Mouse (Mus musculus) neural tube, embryonic 14.5 days (tissue): ENCODE measurements around the gene Aldh1l2. TPM values are rescaled to one million over a fixed set of nuclear protein-coding genes. Genes with fewer than 3 reads are reported as not detected.

Experiments used
- ATAC-seq: fragments of 200-750 bp; cut with Nextera tagmentation; 2 replicates; pipeline ENCODE4 v1.8.0; 2017; ENCODE audit warnings: low read depth, mild to moderate bottlenecking, moderate TSS enrichment, moderate library complexity
- H3K27ac ChIP-seq: fragments of 300-500 bp; sonication (generic); 2 replicates; pipeline ENCODE4 v1.5.1; 2014; ENCODE audit warnings: low read depth, mild to moderate bottlenecking, control low read depth, low read length, moderate library complexity, mixed read lengths
- H3K27me3 ChIP-seq: fragments of 300-500 bp; sonication (generic); 2 replicates; pipeline ENCODE4 v1.6.1; 2014; ENCODE audit warnings: low read length; ENCODE audit not compliant: control insufficient read depth, insufficient read depth
- H3K36me3 ChIP-seq: fragments of 300-500 bp; sonication (generic); 2 replicates; pipeline ENCODE4 v1.6.1; 2014; ENCODE audit warnings: low read length, mixed read lengths; ENCODE audit not compliant: control insufficient read depth, insufficient read depth
- H3K4me1 ChIP-seq: fragments of 300-500 bp; sonication (generic); 2 replicates; pipeline ENCODE4 v1.6.1; 2014; ENCODE audit warnings: low read length; ENCODE audit not compliant: control insufficient read depth, insufficient read depth
- H3K4me2 ChIP-seq: fragments of 300-500 bp; sonication (generic); 2 replicates; pipeline ENCODE4 v1.6.1; 2014; ENCODE audit warnings: mild to moderate bottlenecking, low read depth, low read length, control low read depth
- H3K4me3 ChIP-seq: fragments of 300-500 bp; sonication (generic); 2 replicates; pipeline ENCODE4 v1.5.1; 2014; ENCODE audit warnings: low read depth, low read length, control low read depth, mixed read lengths
- H3K9ac ChIP-seq: fragments of 300-500 bp; sonication (generic); replicated peaks from 2 replicates; pipeline ENCODE4 v1.6.1; 2014; ENCODE audit warnings: low read depth, mild to moderate bottlenecking, control low read depth, low read length, mixed read lengths
- H3K9me3 ChIP-seq: fragments of 300-500 bp; sonication (generic); 2 replicates; pipeline ENCODE4 v1.6.1; 2016; ENCODE audit warnings: low read length; ENCODE audit not compliant: control insufficient read depth
- WGBS: fragments of 180-500 bp; shearing (Covaris S2); extraction: QIAGEN DNeasy Blood & Tissue Kit; methylation state at CpG from one replicate; pipeline ENCODE4 v1.1.7; 2014; 5-methylcytosine and 5-hydroxymethylcytosine counted together
- polyA plus RNA-seq: library from polyadenylated mRNA; unstranded; fragments of >200 nt; fragmentation: Nextera tagmentation; extraction: Ambion mirVana; gene quantifications from 2 replicates; pipeline ENCODE4 v1.2.1, GENCODE M21; 2014

Aldh1l2 gene
- polyA plus RNA-seq, 1 experiment from 2014 or later: 21.0 TPM

DNA sequence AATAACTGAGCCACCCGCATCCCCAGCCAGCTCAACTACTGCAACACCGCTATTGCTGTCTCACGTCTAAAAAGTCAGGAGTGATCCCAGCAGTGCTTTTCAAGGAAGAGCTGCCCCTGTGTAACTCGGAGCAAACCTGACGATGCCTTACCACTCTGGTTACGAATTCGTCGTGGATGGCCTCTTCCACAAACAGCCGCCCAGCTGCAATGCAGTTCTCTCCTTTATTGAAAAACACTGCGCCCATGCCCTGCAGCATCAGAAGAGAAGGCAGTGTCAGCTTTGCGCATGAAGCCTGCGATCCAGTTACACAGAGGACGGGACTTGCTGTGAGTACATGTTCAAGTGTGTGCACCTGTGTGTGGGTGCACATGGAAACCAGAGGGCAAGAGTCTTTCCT, 36.6 kb downstream of the Aldh1l2 start:
- no peak overlapping the region for H3K4me3 ChIP-seq
- no peak for ATAC-seq
- no peak overlapping the region for H3K9ac ChIP-seq
- H3K27me3 ChIP-seq: no peaks in the 10 kb centered on the region
- no peaks in the 10 kb centered on the region for H3K9me3 ChIP-seq
- no peaks in the 10 kb centered on the region for H3K4me1 ChIP-seq
- 85% methylated on average over 13 of the region's 13 CpGs for WGBS
- H3K27ac ChIP-seq: no peak overlapping the region
- no peak overlapping the region for H3K4me2 ChIP-seq
- H3K36me3 ChIP-seq: peaks cover 38% of the 10 kb centered on the region

DNA sequence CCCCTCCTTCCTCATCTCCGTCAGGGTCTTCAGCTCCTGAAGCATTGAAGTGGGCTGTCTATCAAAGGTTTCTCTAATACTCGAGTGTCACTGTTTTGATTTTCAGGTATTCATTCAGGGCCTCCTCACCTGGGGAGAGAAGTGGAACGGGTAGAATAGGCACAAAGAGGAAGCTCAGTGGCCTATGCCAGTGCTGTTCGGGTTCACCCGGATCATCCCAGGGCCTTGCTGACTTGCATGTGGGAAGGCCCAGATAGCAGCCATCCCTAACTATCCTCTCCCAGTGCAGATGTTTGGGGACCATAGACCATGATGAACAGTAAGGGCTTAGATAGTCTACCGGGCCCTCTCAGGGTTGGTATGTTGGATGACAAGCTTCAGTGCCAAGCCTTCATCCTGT, 43.4 kb downstream of the Aldh1l2 start:
- WGBS: 90% methylated on average over 6 of the region's 6 CpGs
- Histone ChIP-seq H3K9me3 (no peaks in the 10 kb centered on the region), H3K27me3 (no peaks in the 10 kb centered on the region), H3K4me2 (no peak overlapping the region), H3K27ac (no peak overlapping the region), H3K36me3 (peaks cover 45% of the 10 kb centered on the region), H3K9ac (no peak overlapping the region), H3K4me1 (no peaks in the 10 kb centered on the region), H3K4me3 (no peak overlapping the region)
- ATAC-seq: no peak

- 81% methylated on average over 5 of the region's 5 CpGs for WGBS
- Histone ChIP-seq H3K4me3 (no peak overlapping the region), H3K9ac (no peak overlapping the region), H3K27ac (no peak overlapping the region), H3K27me3 (no peaks in the 10 kb centered on the region), H3K4me2 (no peak overlapping the region), H3K4me1 (no peaks in the 10 kb centered on the region), H3K36me3 (no peaks in the 10 kb centered on the region), H3K9me3 (peaks cover 3% of the 10 kb centered on the region; the same call in 1 of the 2 replicates)
- ATAC-seq: no peak
Measured at GRCm38 (mm10) chr10:83477286-83477685, 56.7 kb downstream of the Aldh1l2 start.

DNA sequence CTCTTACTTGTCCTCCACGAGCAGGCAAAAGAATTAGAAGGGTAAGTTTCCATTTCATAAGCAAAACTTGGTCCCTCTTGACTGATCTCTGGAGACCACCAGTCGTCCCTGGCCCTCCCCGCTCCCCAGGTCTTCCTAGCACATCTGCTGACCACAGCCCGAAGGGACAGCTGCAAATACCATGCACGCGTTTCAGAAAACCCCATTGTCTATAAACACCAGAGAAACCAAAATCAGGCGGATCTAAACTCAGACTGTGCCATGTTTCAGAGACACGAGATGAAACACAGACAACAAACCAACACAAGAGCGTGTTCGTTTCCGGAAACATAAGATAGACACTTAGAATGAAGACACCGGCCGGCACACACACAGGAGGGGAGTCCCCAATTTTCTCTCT, 58.7 kb downstream of the Aldh1l2 start:
- Histone ChIP-seq H3K27me3 (no peaks in the 10 kb centered on the region), H3K9ac (no peak overlapping the region), H3K4me3 (no peak overlapping the region), H3K27ac (no peak overlapping the region), H3K9me3 (peaks cover 3% of the 10 kb centered on the region; the same call in 1 of the 2 replicates), H3K4me1 (no peaks in the 10 kb centered on the region), H3K4me2 (no peak overlapping the region), H3K36me3 (no peaks in the 10 kb centered on the region)
- 96% methylated on average over 13 of the region's 13 CpGs for WGBS
- ATAC-seq: no peak

GRCm38 (mm10) chr10:83457531-83457930, 76.4 kb downstream of the Aldh1l2 start:
- Histone ChIP-seq H3K36me3 (no peaks in the 10 kb centered on the region), H3K4me1 (no peaks in the 10 kb centered on the region), H3K9ac (no peak overlapping the region), H3K9me3 (peaks cover 15% of the 10 kb centered on the region; the same call in 1 of the 2 replicates), H3K4me3 (no peak overlapping the region), H3K4me2 (no peak overlapping the region), H3K27ac (no peak overlapping the region), H3K27me3 (no peaks in the 10 kb centered on the region)
- 95% methylated on average over 3 of the region's 3 CpGs for WGBS
- no peak for ATAC-seq

GRCm38 (mm10) chr10:83448582-83448981, 85.4 kb downstream of the Aldh1l2 start:
- 95% methylated on average over 7 of the region's 7 CpGs for WGBS
- H3K27ac ChIP-seq: no peak overlapping the region
- H3K4me2 ChIP-seq: no peak overlapping the region
- no peak overlapping the region for H3K9ac ChIP-seq
- no peak for ATAC-seq
- H3K4me1 ChIP-seq: no peaks in the 10 kb centered on the region
- H3K9me3 ChIP-seq: peaks cover 2% of the 10 kb centered on the region
- no peaks in the 10 kb centered on the region for H3K36me3 ChIP-seq
- H3K4me3 ChIP-seq: no peak overlapping the region
- no peaks in the 10 kb centered on the region for H3K27me3 ChIP-seq

Other genes with a start within 250 kb of the Aldh1l2 start
- gene Slc41a2, start 196.3 kb downstream of the Aldh1l2 start, polyA plus RNA-seq: 13.2 and 14.1 TPM in 2 replicates
- gene D10Wsu102e, start 173.9 kb downstream of the Aldh1l2 start, polyA plus RNA-seq: 1.2 TPM in 2 replicates
- 35.0 and 47.4 TPM in 2 replicates for gene Washc4, start 9.6 kb upstream of the Aldh1l2 start, polyA plus RNA-seq
- 34.2 and 55.1 TPM in 2 replicates for gene Appl2, start 114.6 kb upstream of the Aldh1l2 start, polyA plus RNA-seq
- gene 1500009L16Rik, start 188.7 kb upstream of the Aldh1l2 start, polyA plus RNA-seq: 74.8 and 92.7 TPM in 2 replicates